Mouse (Mus musculus) heart, embryonic 16.5 days (tissue): Measurements from ENCODE around the gene BC048403. TPM values are rescaled to one million over a fixed set of nuclear protein-coding genes. Genes with fewer than 3 reads are reported as not detected.

Experiments used
- ATAC-seq: fragments of 200-750 bp; cut with Nextera tagmentation; replicated peaks from 2 replicates; pipeline ENCODE4 v1.8.0; 2017; ENCODE audit warnings: moderate number of reproducible peaks; ENCODE audit not compliant: insufficient read depth, low FRiP score; ENCODE audit errors: extremely low read depth
- H3K27ac ChIP-seq: fragments of 300-500 bp; sonication (generic); 2 replicates; pipeline ENCODE4 v1.5.1; 2014; ENCODE audit warnings: mild to moderate bottlenecking, low read length, control low read depth, moderate library complexity
- H3K27me3 ChIP-seq: fragments of 300-500 bp; sonication (generic); 2 replicates; pipeline ENCODE4 v1.6.1; 2014; ENCODE audit warnings: low read length, mixed read lengths; ENCODE audit not compliant: control insufficient read depth, insufficient read depth
- H3K36me3 ChIP-seq: fragments of 300-500 bp; sonication (generic); 2 replicates; pipeline ENCODE4 v1.6.1; 2014; ENCODE audit not compliant: control insufficient read depth, insufficient read depth
- H3K4me1 ChIP-seq: fragments of 300-500 bp; sonication (generic); 2 replicates; pipeline ENCODE4 v1.6.1; 2014; ENCODE audit warnings: low read length, mixed read lengths; ENCODE audit not compliant: control insufficient read depth, insufficient read depth
- H3K4me2 ChIP-seq: fragments of 300-500 bp; sonication (generic); 2 replicates; pipeline ENCODE4 v1.6.1; 2014; ENCODE audit warnings: low read depth, mild to moderate bottlenecking, control low read depth, low read length
- H3K4me3 ChIP-seq: fragments of 300-500 bp; sonication (generic); 2 replicates; pipeline ENCODE4 v1.5.1; 2014; ENCODE audit warnings: mild to moderate bottlenecking, control low read depth, low read length
- H3K9ac ChIP-seq: fragments of 300-500 bp; sonication (generic); 2 replicates; pipeline ENCODE4 v1.6.1; 2014; ENCODE audit warnings: low read length, control low read depth
- H3K9me3 ChIP-seq: fragments of 300-500 bp; sonication (generic); replicated peaks from 2 replicates; pipeline ENCODE4 v1.6.1; 2016; ENCODE audit warnings: low read length; ENCODE audit not compliant: control insufficient read depth
- WGBS: fragments of 180-500 bp; shearing (Covaris S2); extraction: QIAGEN DNeasy Blood & Tissue Kit; methylation state at CpG from one replicate; pipeline ENCODE4 v1.1.7; 2014; 5-methylcytosine and 5-hydroxymethylcytosine counted together
- polyA plus RNA-seq: library from polyadenylated mRNA; unstranded; fragments of >200 nt; fragmentation: Nextera tagmentation; extraction: Ambion mirVana; gene quantifications from 2 replicates; pipeline ENCODE4 v1.2.1, GENCODE M21; 2015

Gene BC048403
- polyA plus RNA-seq, 1 experiment from 2014 or later = 1.9 TPM

- H3K27me3 ChIP-seq = no peaks in the 10 kb centered on the region
- no peaks in the 10 kb centered on the region for H3K4me1 ChIP-seq
- H3K4me2 ChIP-seq = no peak overlapping the region
- no peak overlapping the region for H3K27ac ChIP-seq
- H3K4me3 ChIP-seq = no peak overlapping the region
- 89% methylated on average over 12 of the region's 12 CpGs for WGBS
- no peak for ATAC-seq
- peaks cover 30% of the 10 kb centered on the region for H3K36me3 ChIP-seq
- H3K9me3 ChIP-seq = no peaks in the 10 kb centered on the region
- no peak overlapping the region for H3K9ac ChIP-seq
Measured at GRCm38 (mm10) chr10:121750175-121750574, 10.4 kb downstream of the BC048403 start.

- Histone ChIP-seq H3K4me2 (no peak overlapping the region), H3K27me3 (no peaks in the 10 kb centered on the region), H3K4me3 (no peak overlapping the region), H3K9me3 (no peaks in the 10 kb centered on the region), H3K27ac (no peak overlapping the region), H3K36me3 (peaks cover 13% of the 10 kb centered on the region), H3K4me1 (no peaks in the 10 kb centered on the region), H3K9ac (no peak overlapping the region)
- no peak for ATAC-seq
- 63% methylated on average over 5 of the region's 5 CpGs for WGBS
Measured at GRCm38 (mm10) chr10:121754237-121754636, 14.5 kb downstream of the BC048403 start.

- Histone ChIP-seq H3K4me1 (no peaks in the 10 kb centered on the region), H3K4me3 (no peak overlapping the region), H3K4me2 (no peak overlapping the region), H3K9me3 (no peaks in the 10 kb centered on the region), H3K9ac (no peak overlapping the region), H3K27me3 (no peaks in the 10 kb centered on the region), H3K36me3 (peaks cover 6% of the 10 kb centered on the region; the same call in 1 of the 2 replicates), H3K27ac (no peak overlapping the region)
- WGBS = 41% methylated on average over 1 of the region's 1 CpGs
- ATAC-seq = no peak
Measured at GRCm38 (mm10) chr10:121755822-121756221, 16.1 kb downstream of the BC048403 start.

- Histone ChIP-seq H3K9ac (no peak overlapping the region), H3K4me1 (no peaks in the 10 kb centered on the region), H3K27me3 (no peaks in the 10 kb centered on the region), H3K36me3 (peaks cover 4% of the 10 kb centered on the region; the same call in 1 of the 2 replicates), H3K4me3 (no peak overlapping the region), H3K9me3 (no peaks in the 10 kb centered on the region), H3K27ac (no peak overlapping the region), H3K4me2 (no peak overlapping the region)
- ATAC-seq = no peak
- WGBS = 76% methylated on average over 4 of the region's 4 CpGs
Measured at GRCm38 (mm10) chr10:121756677-121757076, 16.9 kb downstream of the BC048403 start.

GRCm38 (mm10) chr10:121759095-121759494, 19.4 kb downstream of the BC048403 start:
- WGBS = 48% methylated on average over 8 of the region's 8 CpGs
- Histone ChIP-seq H3K4me2 (no peak overlapping the region), H3K27me3 (no peaks in the 10 kb centered on the region), H3K4me3 (no peak overlapping the region), H3K9me3 (no peaks in the 10 kb centered on the region), H3K27ac (no peak overlapping the region), H3K36me3 (no peaks in the 10 kb centered on the region), H3K9ac (no peak overlapping the region), H3K4me1 (no peaks in the 10 kb centered on the region)
- ATAC-seq = no peak

GRCm38 (mm10) chr10:121762141-121762540, 22.4 kb downstream of the BC048403 start:
- Histone ChIP-seq H3K4me1 (no peaks in the 10 kb centered on the region), H3K27ac (no peak overlapping the region), H3K36me3 (no peaks in the 10 kb centered on the region), H3K27me3 (no peaks in the 10 kb centered on the region), H3K4me2 (no peak overlapping the region), H3K4me3 (no peak overlapping the region), H3K9ac (no peak overlapping the region), H3K9me3 (no peaks in the 10 kb centered on the region)
- no peak for ATAC-seq
- WGBS = 85% methylated on average over 9 of the region's 9 CpGs

- Histone ChIP-seq H3K9me3 (no peaks in the 10 kb centered on the region), H3K36me3 (no peaks in the 10 kb centered on the region), H3K4me2 (no peak overlapping the region), H3K9ac (no peak overlapping the region), H3K27me3 (no peaks in the 10 kb centered on the region), H3K4me1 (no peaks in the 10 kb centered on the region), H3K27ac (no peak overlapping the region), H3K4me3 (no peak overlapping the region)
- WGBS = 67% methylated on average over 8 of the region's 13 CpGs
- no peak for ATAC-seq
Measured at GRCm38 (mm10) chr10:121763191-121763590, 23.5 kb downstream of the BC048403 start.

GRCm38 (mm10) chr10:121764469-121765173, 24.9 kb downstream of the BC048403 start:
- no peak overlapping the region for H3K4me3 ChIP-seq
- no peak for ATAC-seq
- H3K27me3 ChIP-seq = no peaks in the 10 kb centered on the region
- 78% methylated on average over 13 of the region's 13 CpGs for WGBS
- H3K36me3 ChIP-seq = no peaks in the 10 kb centered on the region
- no peak overlapping the region for H3K4me2 ChIP-seq
- no peaks in the 10 kb centered on the region for H3K4me1 ChIP-seq
- no peak overlapping the region for H3K9ac ChIP-seq
- no peaks in the 10 kb centered on the region for H3K9me3 ChIP-seq
- H3K27ac ChIP-seq = no peak overlapping the region

GRCm38 (mm10) chr10:121765174-121766057, 25.7 kb downstream of the BC048403 start:
- Histone ChIP-seq H3K9me3 (no peaks in the 10 kb centered on the region), H3K4me1 (no peaks in the 10 kb centered on the region), H3K9ac (no peak overlapping the region), H3K4me3 (no peak overlapping the region), H3K4me2 (no peak overlapping the region), H3K27me3 (no peaks in the 10 kb centered on the region), H3K27ac (no peak overlapping the region), H3K36me3 (no peaks in the 10 kb centered on the region)
- WGBS = 78% methylated on average over 10 of the region's 10 CpGs
- no peak for ATAC-seq
